Comparison of ENCODE assay signal across 23 mouse cellular contexts in the genomic region with DNA sequence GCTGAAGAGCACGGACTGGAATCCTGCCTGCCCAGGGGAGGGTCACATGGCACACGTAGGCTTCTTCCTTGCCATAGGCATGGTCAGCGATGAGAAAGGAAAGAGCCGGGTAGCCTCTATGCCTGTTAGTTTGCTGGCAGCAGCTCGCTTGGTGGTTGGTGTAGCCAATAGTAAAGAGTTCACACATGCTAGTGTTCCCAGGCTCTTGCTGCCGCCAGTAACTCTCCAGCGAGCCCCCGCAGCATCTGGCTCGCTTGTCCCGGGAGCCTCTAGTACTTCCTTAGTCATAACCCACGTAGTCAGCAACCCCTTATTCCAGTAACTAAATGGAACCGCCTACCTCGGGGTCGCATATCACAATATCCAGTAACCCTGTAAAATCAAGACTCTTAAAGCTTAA. TPM values are rescaled to one million over a fixed set of nuclear protein-coding genes. Genes with fewer than 3 reads are reported as not detected.
DNase-seq lines count a peak whose midpoint lies in the region; ATAC-seq lines count a peak whose summit lies in the region.
"Had no signal": no experiment of that assay in that cellular context is flagged by ENCODE, and none has a peak within 500 bp of the region (broad histone marks: within the 10 kb centered on the region; RNA-seq: fewer than 3 reads in every experiment).

No protein-coding gene starts in this region.

- no peak for DNase-seq in frontal cortex, postnatal 36 days (ENCODE audit: low spot score in 2 of 2)
- peak; percentile 15 for DNase-seq in layer of hippocampus, adult 11-12 months (ENCODE audit: low spot score)
- DNase-seq in layer of hippocampus, postnatal 36 days: no peak
- DNase-seq in layer of hippocampus, adult 9-11 months: peak; percentile 39
- DNase-seq in layer of hippocampus, postnatal 14 days (ENCODE audit: low spot score in 2 of 2): no peak
- DNase-seq: adrenal gland, adult 8-10 months; adrenal gland, postnatal 14 days; adrenal gland, postnatal 36 days; B cell, adult 2 months; cerebellum, adult 11 months; cerebellum, adult 18-20 months; cerebellum, adult 8-10 months; cerebellum, adult 9-11 months; cerebellum, postnatal 25 days; forebrain, postnatal 0 days had no signal

- ATAC-seq in frontal cortex, adult (ENCODE audit: low TSS enrichment): peak; percentile 62; the same call in 1 of the 2 replicates
- ATAC-seq: activated CD4-positive, CD25-positive, alpha-beta regulatory T cell, adult 4 months; CD4-positive, CD25-positive, alpha-beta regulatory T cell, adult 4 months; forebrain, embryonic 13.5 days; forebrain, embryonic 15.5 days; forebrain, postnatal 0 days; Patski had no signal

RNA-seq across cellular contexts. Expression of gene Helt, which starts 17.5 kb away (rescaled TPM):
- not detected for total RNA-seq in layer of hippocampus, postnatal 36 days (2021)
- not detected for total RNA-seq in layer of hippocampus, postnatal 14 days (2021)
- total RNA-seq: adrenal gland, adult 18-20 months; adrenal gland, postnatal 14 days; adrenal gland, postnatal 36 days; CH12.LX had no signal

Comparison
In these comparisons a context has a peak if more than half of its experiments do, and no peak if none do; other contexts are left out.
1. DNase-seq: peak in layer of hippocampus, adult 11-12 months (single experiment) and layer of hippocampus, adult 9-11 months (single experiment); none in frontal cortex, postnatal 36 days (0 of 2), layer of hippocampus, postnatal 36 days (0 of 2) and layer of hippocampus, postnatal 14 days (0 of 2).